Mouse (Mus musculus): Measurements from ENCODE around the gene Smg7. TPM values are rescaled to one million over a fixed set of nuclear protein-coding genes. Genes with fewer than 3 reads are reported as not detected.
A peak's percentile ranks its signal among the peaks of the same experiment; 100 is the strongest.

Smg7 gene
- polyA plus RNA-seq, 1 experiment, result 16.6 TPM

GRCm38 (mm10) chr1:152793495-152794130, 108.8 kb downstream of the Smg7 start:
- H3K27me3 ChIP-seq (ENCODE audit: control insufficient read depth, insufficient read depth, insufficient read length), result no peaks in the 10 kb centered on the region
- no peaks in the 10 kb centered on the region for H3K36me3 ChIP-seq (ENCODE audit: control insufficient read depth, insufficient read depth)
- TF ChIP-seq CEBPB (IDR thresholded peaks at IDR 0.05; ENCODE audit: low read depth) (no peak), CTCF (IDR thresholded peaks at IDR 0.05; ENCODE audit: control insufficient read depth, insufficient read depth, insufficient read length) (no peak), MAX (IDR thresholded peaks at IDR 0.05) (no peak), FOSL1 (IDR thresholded peaks at IDR 0.05; ENCODE audit: insufficient read depth, low read length, poor library complexity, severe bottlenecking) (no peak), MYOG (IDR thresholded peaks at IDR 0.05; ENCODE audit: control insufficient read depth, extremely low read depth, insufficient read length) (no peak), MYOD1 (IDR thresholded peaks at IDR 0.05; ENCODE audit: control insufficient read depth, insufficient read length, low read depth) (no peak), USF1 (IDR thresholded peaks at IDR 0.05; ENCODE audit: low read depth) (no peak)
- no peaks in the 10 kb centered on the region for H3K79me2 ChIP-seq (ENCODE audit: control insufficient read depth, insufficient read depth)
- H3ac ChIP-seq (ENCODE audit: control insufficient read depth, insufficient read length, low read depth), result no peak overlapping the region
- H3K4me3 ChIP-seq (ENCODE audit: insufficient read depth, poor library complexity, severe bottlenecking), result no peak overlapping the region
- no peaks in the 10 kb centered on the region for H3K79me3 ChIP-seq (ENCODE audit: low read depth)

GRCm38 (mm10) chr1:152792736-152793494, 109.5 kb downstream of the Smg7 start:
- Histone ChIP-seq H3ac (ENCODE audit: control insufficient read depth, insufficient read length, low read depth) (no peak overlapping the region), H3K79me2 (ENCODE audit: control insufficient read depth, insufficient read depth) (no peaks in the 10 kb centered on the region), H3K4me3 (ENCODE audit: insufficient read depth, poor library complexity, severe bottlenecking) (no peak overlapping the region), H3K79me3 (ENCODE audit: low read depth) (no peaks in the 10 kb centered on the region), H3K36me3 (ENCODE audit: control insufficient read depth, insufficient read depth) (no peaks in the 10 kb centered on the region), H3K27me3 (ENCODE audit: control insufficient read depth, insufficient read depth, insufficient read length) (no peaks in the 10 kb centered on the region)
- no peak for TF ChIP-seq CTCF (IDR thresholded peaks at IDR 0.05; ENCODE audit: control insufficient read depth, insufficient read depth, insufficient read length)
- TF ChIP-seq MYOG (IDR thresholded peaks at IDR 0.05; ENCODE audit: control insufficient read depth, extremely low read depth, insufficient read length), result no peak
- no peak for TF ChIP-seq MYOD1 (IDR thresholded peaks at IDR 0.05; ENCODE audit: control insufficient read depth, insufficient read length, low read depth)
- no peak for TF ChIP-seq MAX (IDR thresholded peaks at IDR 0.05)
- no peak for TF ChIP-seq CEBPB (IDR thresholded peaks at IDR 0.05; ENCODE audit: low read depth)
- TF ChIP-seq USF1 (IDR thresholded peaks at IDR 0.05; ENCODE audit: low read depth), result no peak
- no peak for TF ChIP-seq FOSL1 (IDR thresholded peaks at IDR 0.05; ENCODE audit: insufficient read depth, low read length, poor library complexity, severe bottlenecking)

- Histone ChIP-seq H3K79me2 (ENCODE audit: control insufficient read depth, insufficient read depth) (no peaks in the 10 kb centered on the region), H3K4me3 (ENCODE audit: insufficient read depth, poor library complexity, severe bottlenecking) (no peak overlapping the region), H3K36me3 (ENCODE audit: control insufficient read depth, insufficient read depth) (no peaks in the 10 kb centered on the region), H3K79me3 (ENCODE audit: low read depth) (no peaks in the 10 kb centered on the region), H3K27me3 (ENCODE audit: control insufficient read depth, insufficient read depth, insufficient read length) (no peaks in the 10 kb centered on the region), H3ac (ENCODE audit: control insufficient read depth, insufficient read length, low read depth) (no peak overlapping the region)
- TF ChIP-seq MAX (IDR thresholded peaks at IDR 0.05), result no peak
Observed at GRCm38 (mm10) chr1:152791269-152791668, 111.2 kb downstream of the Smg7 start.

- Histone ChIP-seq H3K79me2 (ENCODE audit: control insufficient read depth, insufficient read depth) (no peaks in the 10 kb centered on the region), H3K4me3 (ENCODE audit: insufficient read depth, poor library complexity, severe bottlenecking) (no peak overlapping the region), H3K79me3 (ENCODE audit: low read depth) (no peaks in the 10 kb centered on the region), H3K27me3 (ENCODE audit: control insufficient read depth, insufficient read depth, insufficient read length) (no peaks in the 10 kb centered on the region), H3ac (ENCODE audit: control insufficient read depth, insufficient read length, low read depth) (no peak overlapping the region), H3K36me3 (ENCODE audit: control insufficient read depth, insufficient read depth) (no peaks in the 10 kb centered on the region)
- TF ChIP-seq CEBPB (IDR thresholded peaks at IDR 0.05; ENCODE audit: low read depth) (no peak), MYOD1 (IDR thresholded peaks at IDR 0.05; ENCODE audit: control insufficient read depth, insufficient read length, low read depth) (no peak), MAX (IDR thresholded peaks at IDR 0.05) (no peak), CTCF (IDR thresholded peaks at IDR 0.05; ENCODE audit: control insufficient read depth, insufficient read depth, insufficient read length) (no peak), FOSL1 (IDR thresholded peaks at IDR 0.05; ENCODE audit: insufficient read depth, low read length, poor library complexity, severe bottlenecking) (no peak), USF1 (IDR thresholded peaks at IDR 0.05; ENCODE audit: low read depth) (no peak), MYOG (IDR thresholded peaks at IDR 0.05; ENCODE audit: control insufficient read depth, extremely low read depth, insufficient read length) (no peak)
Observed at GRCm38 (mm10) chr1:152790821-152791220, 111.6 kb downstream of the Smg7 start.

GRCm38 (mm10) chr1:152790254-152790653, 112.2 kb downstream of the Smg7 start:
- Histone ChIP-seq H3K79me3 (ENCODE audit: low read depth) (no peaks in the 10 kb centered on the region), H3K36me3 (ENCODE audit: control insufficient read depth, insufficient read depth) (no peaks in the 10 kb centered on the region), H3K79me2 (ENCODE audit: control insufficient read depth, insufficient read depth) (no peaks in the 10 kb centered on the region), H3K4me3 (ENCODE audit: insufficient read depth, poor library complexity, severe bottlenecking) (no peak overlapping the region), H3ac (ENCODE audit: control insufficient read depth, insufficient read length, low read depth) (no peak overlapping the region), H3K27me3 (ENCODE audit: control insufficient read depth, insufficient read depth, insufficient read length) (no peaks in the 10 kb centered on the region)
- TF ChIP-seq CTCF (IDR thresholded peaks at IDR 0.05; ENCODE audit: control insufficient read depth, insufficient read depth, insufficient read length) (peak; percentile 3), MYOG (IDR thresholded peaks at IDR 0.05; ENCODE audit: control insufficient read depth, extremely low read depth, insufficient read length) (no peak)

GRCm38 (mm10) chr1:152788121-152788660, 114.3 kb downstream of the Smg7 start:
- Histone ChIP-seq H3ac (ENCODE audit: control insufficient read depth, insufficient read length, low read depth) (no peak overlapping the region), H3K36me3 (ENCODE audit: control insufficient read depth, insufficient read depth) (no peaks in the 10 kb centered on the region), H3K79me2 (ENCODE audit: control insufficient read depth, insufficient read depth) (no peaks in the 10 kb centered on the region), H3K4me3 (ENCODE audit: insufficient read depth, poor library complexity, severe bottlenecking) (no peak overlapping the region), H3K27me3 (ENCODE audit: control insufficient read depth, insufficient read depth, insufficient read length) (no peaks in the 10 kb centered on the region), H3K79me3 (ENCODE audit: low read depth) (no peaks in the 10 kb centered on the region)
- TF ChIP-seq MYOD1 (IDR thresholded peaks at IDR 0.05; ENCODE audit: control insufficient read depth, insufficient read length, low read depth) (no peak), MAX (IDR thresholded peaks at IDR 0.05) (no peak), CTCF (IDR thresholded peaks at IDR 0.05; ENCODE audit: control insufficient read depth, insufficient read depth, insufficient read length) (no peak), USF1 (IDR thresholded peaks at IDR 0.05; ENCODE audit: low read depth) (no peak), MYOG (IDR thresholded peaks at IDR 0.05; ENCODE audit: control insufficient read depth, extremely low read depth, insufficient read length) (no peak)
